Mouse (Mus musculus) midbrain, postnatal 0 days (tissue): ENCODE results near the gene Src. TPM values are rescaled to one million over a fixed set of nuclear protein-coding genes. Genes with fewer than 3 reads are reported as not detected.
"Not testable (repeated sequence)": the region's sequence is repeated elsewhere in the genome, so short reads cannot be mapped to it uniquely, and the experiment has no call there.

Experiments
- ATAC-seq: fragments of 200-750 bp; cut with Nextera tagmentation; 2 replicates; pipeline ENCODE4 v1.8.0; 2017; ENCODE audit warnings: moderate number of reproducible peaks, mild to moderate bottlenecking, moderate TSS enrichment, moderate library complexity; ENCODE audit not compliant: low FRiP score
- DNase-seq: peaks from one replicate; pipeline ENCODE4 v3.0.0-alpha.2; 2015; ENCODE audit warnings: low spot score
- H3K27ac ChIP-seq: fragments of 300-500 bp; sonication (generic); 2 replicates; pipeline ENCODE4 v1.5.1; 2014; ENCODE audit warnings: low read depth, mild to moderate bottlenecking, low read length, mixed read lengths
- H3K27me3 ChIP-seq: fragments of 300-500 bp; sonication (generic); 2 replicates; pipeline ENCODE4 v1.6.1; 2014; ENCODE audit warnings: low read length, control low read depth, mixed read lengths; ENCODE audit not compliant: insufficient read depth
- H3K36me3 ChIP-seq: fragments of 300-500 bp; sonication (generic); 2 replicates; pipeline ENCODE4 v1.6.1; 2014; ENCODE audit warnings: low read length, control low read depth, mixed read lengths; ENCODE audit not compliant: insufficient read depth
- H3K4me1 ChIP-seq: fragments of 300-500 bp; sonication (generic); 2 replicates; pipeline ENCODE4 v1.6.1; 2014; ENCODE audit warnings: mild to moderate bottlenecking, control low read depth, antibody characterized with exemption, low read length, mixed read lengths; ENCODE audit not compliant: insufficient read depth
- H3K4me2 ChIP-seq: fragments of 300-500 bp; sonication (generic); 2 replicates; pipeline ENCODE4 v1.6.1; 2014; ENCODE audit warnings: low read depth, mild to moderate bottlenecking, low read length, mixed read lengths; ENCODE audit not compliant: poor library complexity, severe bottlenecking
- H3K4me3 ChIP-seq: fragments of 300-500 bp; sonication (generic); 2 replicates; pipeline ENCODE4 v1.5.1; 2014; ENCODE audit warnings: low read depth, mild to moderate bottlenecking, low read length, moderate library complexity
- H3K9ac ChIP-seq: fragments of 300-500 bp; sonication (generic); replicated peaks from 2 replicates; pipeline ENCODE4 v1.6.1; 2014; ENCODE audit warnings: mild to moderate bottlenecking, low read length, moderate library complexity, mixed read lengths; ENCODE audit not compliant: poor library complexity, severe bottlenecking
- H3K9me3 ChIP-seq: fragments of 300-500 bp; sonication (generic); 2 replicates; pipeline ENCODE4 v1.6.1; 2016; ENCODE audit warnings: low read length, control low read depth
- CTCF ChIP-seq: IDR thresholded peaks from 2 replicates; pipeline ENCODE4 v1.5.1; 2016; ENCODE audit warnings: antibody characterized with exemption, mild to moderate bottlenecking
- WGBS: fragments of 180-500 bp; shearing (Covaris S2); extraction: QIAGEN DNeasy Blood & Tissue Kit; methylation state at CpG from one replicate; pipeline ENCODE4 v1.1.7; 2014; 5-methylcytosine and 5-hydroxymethylcytosine counted together
- polyA plus RNA-seq: library from polyadenylated mRNA; unstranded; fragments of >200 nt; fragmentation: Nextera tagmentation; extraction: Ambion mirVana; gene quantifications from 2 replicates; pipeline ENCODE4 v1.2.1, GENCODE M21; 2015
- total RNA-seq: library from RNA; depleted of rRNA; stranded (reverse); fragments of >200 nt; gene quantifications from 2 replicates; pipeline ENCODE4 v1.2.3, GENCODE M21; 2014

Gene Src
- total and polyA plus RNA-seq, 2 experiments from 2014 or later: 26.6 to 129 TPM

DNA sequence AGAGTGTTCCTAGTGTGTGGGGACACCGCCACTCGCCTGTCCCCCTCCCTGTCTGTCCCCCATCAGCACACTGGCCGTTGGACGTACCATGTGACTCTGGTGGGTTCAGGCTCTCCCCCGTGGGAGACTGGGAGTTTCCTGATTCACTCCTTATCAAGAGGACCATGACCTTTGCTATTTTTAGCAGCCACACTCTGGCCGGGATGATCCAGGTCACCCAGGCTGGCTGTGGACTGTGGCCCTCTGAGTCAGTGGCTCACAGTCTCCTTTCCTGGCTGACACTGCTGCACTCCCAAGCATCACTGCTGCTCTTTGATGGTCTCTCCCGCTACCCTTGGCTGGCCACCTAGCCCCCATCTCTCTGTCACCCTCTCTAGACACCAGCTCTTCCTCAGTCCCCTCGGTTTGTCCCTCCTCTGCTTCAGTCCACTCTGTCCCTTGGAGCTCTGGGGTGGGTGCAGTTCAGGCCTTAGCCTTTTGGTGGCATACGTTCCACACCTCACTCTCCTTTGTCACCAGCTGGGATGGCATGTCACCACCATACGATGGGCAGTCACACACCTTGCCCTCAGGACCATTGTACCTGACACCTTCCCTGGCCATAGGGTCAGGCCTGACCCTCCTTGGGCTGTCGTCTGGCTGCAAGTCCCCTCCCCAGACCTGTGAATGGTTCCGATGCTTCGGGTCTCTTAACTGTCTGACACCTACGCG lies 61.8 kb downstream of the Src start:
- 0 out of 2 replicates have a peak, but pooled peaks have one; percentile 5 for ATAC-seq

DNA sequence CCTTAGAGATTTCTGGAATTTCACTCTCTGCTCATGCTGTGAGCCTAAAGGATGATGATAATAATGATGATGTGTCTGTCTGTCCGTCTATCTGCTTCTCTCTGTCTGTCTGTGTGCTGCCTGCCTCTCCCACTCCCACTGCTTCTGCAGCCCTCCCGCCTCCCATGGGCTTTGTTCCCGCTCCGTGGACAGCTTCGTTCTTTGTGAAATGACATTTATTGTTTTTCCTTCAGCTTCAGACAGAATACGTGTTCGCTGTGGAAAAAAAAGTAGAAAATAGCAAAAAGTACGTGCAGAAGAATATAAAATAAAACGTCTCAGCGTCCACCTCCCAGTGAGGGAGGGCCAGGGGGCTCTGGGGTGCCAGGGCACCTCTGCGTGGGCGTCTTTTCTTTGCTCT lies 64.5 kb downstream of the Src start:
- ATAC-seq: no peak
- Histone ChIP-seq H3K4me3 (no peak overlapping the region), H3K4me2 (no peak overlapping the region), H3K36me3 (no peaks in the 10 kb centered on the region), H3K27me3 (no peaks in the 10 kb centered on the region), H3K9ac (no peak overlapping the region; the same call in 1 of the 2 replicates), H3K4me1 (peaks cover 25% of the 10 kb centered on the region; the same call in 1 of the 2 replicates), H3K27ac (peak overlapping the region; percentile 67), H3K9me3 (no peaks in the 10 kb centered on the region)
- DNase-seq: peak; percentile 40
- 7% methylated on average over 12 of the region's 12 CpGs for WGBS
- no peak for TF ChIP-seq CTCF

More for the DNA sequence above, 61.8 kb downstream of the Src start:
- 49% methylated on average over 15 of the region's 15 CpGs for WGBS
- no peaks in the 10 kb centered on the region for H3K27me3 ChIP-seq
- H3K4me2 ChIP-seq: no peak overlapping the region
- H3K9me3 ChIP-seq: no peaks in the 10 kb centered on the region
- TF ChIP-seq CTCF: peak; percentile 86
- peak overlapping the region; percentile 51; the same call in 1 of the 2 replicates for H3K27ac ChIP-seq
- no peak overlapping the region for H3K4me3 ChIP-seq
- H3K9ac ChIP-seq: peak overlapping the region; percentile 19; the same call in 1 of the 2 replicates
- peaks cover 30% of the 10 kb centered on the region; the same call in 1 of the 2 replicates for H3K4me1 ChIP-seq
- peak; percentile 48 for DNase-seq
- H3K36me3 ChIP-seq: no peaks in the 10 kb centered on the region

DNA sequence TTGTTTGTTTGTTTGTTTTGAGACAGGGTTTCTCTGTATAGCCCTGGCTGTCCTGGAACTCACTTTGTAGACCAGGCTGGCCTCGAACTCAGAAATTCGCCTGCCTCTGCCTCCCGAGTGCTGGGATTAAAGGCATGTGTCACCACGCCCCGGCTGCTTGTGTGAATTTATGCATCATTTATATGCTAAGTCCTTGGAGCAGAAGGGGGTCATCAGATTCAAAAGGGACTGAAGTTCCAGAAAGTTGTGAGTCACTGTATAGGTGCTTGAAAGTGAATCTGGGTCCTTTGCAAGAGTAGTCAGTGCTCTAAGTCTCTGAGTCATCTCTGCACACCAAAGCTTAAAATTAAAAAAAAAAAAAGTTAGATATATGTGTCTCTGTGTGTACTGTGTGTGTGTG lies 68.3 kb downstream of the Src start:
- DNase-seq, H3K27me3 ChIP-seq, H3K4me3 ChIP-seq, H3K36me3 ChIP-seq, H3K4me2 ChIP-seq, ATAC-seq, H3K9me3 ChIP-seq, H3K9ac ChIP-seq, H3K27ac ChIP-seq: not testable (repeated sequence)
- WGBS: 51% methylated on average over 5 of the region's 5 CpGs
- peaks cover 19% of the 10 kb centered on the region; the same call in 1 of the 2 replicates for H3K4me1 ChIP-seq

DNA sequence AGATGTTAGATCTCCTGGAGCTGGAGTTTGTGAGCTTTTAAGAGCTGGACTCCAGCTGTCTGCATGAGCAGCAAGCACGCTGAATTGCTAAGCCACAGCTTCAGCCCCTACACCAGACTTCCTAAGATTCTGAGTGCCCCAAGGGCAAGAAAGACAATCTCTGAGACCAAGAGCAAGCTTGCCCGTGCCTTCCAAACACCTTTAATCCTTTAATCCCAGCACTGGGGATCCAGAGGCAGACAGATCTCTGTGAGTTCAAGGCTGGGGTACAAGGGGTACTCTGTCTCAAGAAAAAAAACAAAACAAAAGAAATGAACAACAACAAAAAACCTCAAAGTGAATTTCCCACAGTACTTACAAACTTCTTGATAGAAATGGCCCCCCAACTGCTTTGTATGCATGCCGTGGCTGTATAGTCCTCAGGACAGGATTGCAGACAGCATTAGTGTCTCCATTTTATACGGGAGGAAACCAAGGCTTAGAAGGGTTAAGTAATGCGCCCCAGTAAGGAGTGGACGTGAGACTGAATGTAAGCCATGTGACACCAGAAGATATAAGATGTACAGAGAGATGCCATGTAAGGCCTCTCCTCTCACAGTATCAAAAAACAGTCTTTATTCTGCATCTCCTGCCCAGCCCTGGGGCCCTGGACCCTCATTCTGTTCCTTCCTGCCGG lies 68.9 kb downstream of the Src start:
- H3K4me3 ChIP-seq: no peak overlapping the region
- H3K9me3 ChIP-seq: no peaks in the 10 kb centered on the region
- H3K27ac ChIP-seq: peak overlapping the region; percentile 69
- ATAC-seq (no peak), DNase-seq (no peak)
- H3K9ac ChIP-seq: no peak overlapping the region
- H3K4me2 ChIP-seq: no peak overlapping the region
- H3K36me3 ChIP-seq: no peaks in the 10 kb centered on the region
- peaks cover 16% of the 10 kb centered on the region; the same call in 1 of the 2 replicates for H3K4me1 ChIP-seq
- no peaks in the 10 kb centered on the region for H3K27me3 ChIP-seq
- WGBS: 19% methylated on average over 7 of the region's 7 CpGs
- no peak for TF ChIP-seq CTCF

DNA sequence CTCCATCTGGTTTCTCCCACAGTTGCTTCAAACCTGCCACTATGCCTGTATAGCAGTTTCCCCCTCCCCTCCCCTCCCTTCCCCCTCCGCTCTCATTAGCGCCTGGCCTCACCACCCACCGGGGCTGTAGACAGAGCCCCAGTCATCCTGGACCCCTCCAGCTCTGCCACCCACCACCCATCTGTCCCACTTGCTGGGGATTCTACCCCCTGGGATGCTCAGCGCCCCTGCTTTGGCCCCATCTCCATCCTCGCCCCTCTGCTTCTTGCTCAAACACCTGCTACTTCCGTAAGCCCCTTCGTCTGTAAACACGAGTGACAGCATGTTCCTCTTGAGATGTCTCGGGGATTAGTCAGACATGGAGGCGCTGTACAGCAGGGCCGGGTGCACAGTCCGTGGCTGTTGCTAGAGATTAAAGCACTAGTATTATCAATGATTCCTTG lies 69.5 kb downstream of the Src start:
- H3K4me1 ChIP-seq: peaks cover 12% of the 10 kb centered on the region; the same call in 1 of the 2 replicates
- no peak for TF ChIP-seq CTCF
- peak; percentile 26 for DNase-seq
- WGBS: 12% methylated on average over 10 of the region's 12 CpGs
- H3K9me3 ChIP-seq: no peaks in the 10 kb centered on the region
- ATAC-seq: no peak; the same call in 1 of the 2 replicates
- no peak overlapping the region for H3K4me2 ChIP-seq
- no peaks in the 10 kb centered on the region for H3K36me3 ChIP-seq
- H3K4me3 ChIP-seq: no peak overlapping the region
- no peak overlapping the region for H3K9ac ChIP-seq
- peak overlapping the region; percentile 69 for H3K27ac ChIP-seq
- H3K27me3 ChIP-seq: no peaks in the 10 kb centered on the region

DNA sequence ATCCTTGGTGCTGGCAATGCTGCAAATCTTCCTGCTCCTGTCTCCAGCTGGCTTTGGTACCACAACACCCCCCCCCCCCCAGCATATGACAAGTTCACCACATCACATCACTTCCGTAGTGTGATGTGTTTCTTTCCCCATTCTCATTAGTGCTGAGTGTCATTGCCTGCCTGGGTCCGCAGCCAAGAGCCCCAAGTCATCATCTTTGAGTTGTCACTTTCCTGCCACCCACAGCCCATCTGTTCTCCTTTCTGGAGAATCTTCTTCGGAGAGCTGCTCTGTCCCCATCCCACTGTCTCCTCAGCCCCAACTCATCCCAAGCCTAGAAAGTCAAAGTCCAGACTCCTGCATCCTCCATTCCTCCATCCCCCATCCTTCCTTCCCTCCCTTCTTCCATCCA lies 75.0 kb downstream of the Src start:
- Histone ChIP-seq H3K27me3 (no peaks in the 10 kb centered on the region), H3K9me3 (no peaks in the 10 kb centered on the region), H3K36me3 (no peaks in the 10 kb centered on the region), H3K9ac (no peak overlapping the region), H3K4me1 (0 out of 2 replicates have a peak, but pooled peaks cover 3% of the 10 kb centered on the region), H3K4me3 (no peak overlapping the region), H3K27ac (no peak overlapping the region), H3K4me2 (no peak overlapping the region)
- DNase-seq: no peak
- no peak for TF ChIP-seq CTCF
- 94% methylated on average over 3 of the region's 3 CpGs for WGBS
- no peak for ATAC-seq
